Mouse (Mus musculus): ENCODE data around the gene Mcm6. TPM values are rescaled to one million over a fixed set of nuclear protein-coding genes. Genes with fewer than 3 reads are reported as not detected.

Gene Mcm6
- polyA plus RNA-seq, 1 experiment from 2014 or later, result 384 TPM

DNA sequence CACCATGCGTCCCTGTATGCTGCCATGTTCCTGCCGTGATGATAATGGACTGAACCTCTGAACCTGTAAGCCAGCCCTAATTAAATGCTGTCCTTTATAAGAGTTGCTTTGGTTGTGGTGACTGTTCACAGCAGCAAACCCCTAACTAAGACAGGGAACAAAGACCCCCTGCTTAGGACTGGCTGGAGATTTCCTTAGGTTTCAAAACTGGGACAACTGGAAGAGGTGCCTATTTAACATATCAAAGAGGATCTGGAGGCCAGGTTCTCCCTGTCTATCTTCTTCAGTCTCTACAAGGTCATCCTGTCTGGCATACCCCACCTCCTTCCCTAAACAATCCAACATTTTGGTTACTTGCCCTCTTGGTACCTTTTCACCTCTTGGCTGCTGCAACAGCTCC lies 32.9 kb upstream of the Mcm6 start:
- no peak overlapping the region for H3K27ac ChIP-seq (ENCODE audit: low read depth, low read length)
- H3K4me2 ChIP-seq, result no peak overlapping the region
- no peaks in the 10 kb centered on the region for H3K27me3 ChIP-seq (replicated peaks; ENCODE audit: control insufficient read depth, insufficient read depth, low read length)
- no peak overlapping the region for H3K9ac ChIP-seq (ENCODE audit: low read depth, low read length)
- H3K9me3 ChIP-seq (ENCODE audit: control insufficient read depth, low read length), result no peaks in the 10 kb centered on the region
- H3K4me3 ChIP-seq (ENCODE audit: low read depth, low read length), result no peak overlapping the region
- peaks cover 10% of the 10 kb centered on the region; the same call in 1 of the 2 replicates for H3K36me3 ChIP-seq (ENCODE audit: control insufficient read depth, insufficient read depth, low read length)
- ATAC-seq (replicated peaks; ENCODE audit: low FRiP score) (no peak), DNase-seq (ENCODE audit: low spot score) (no peak)
- WGBS, result 85% methylated on average over 2 of the region's 2 CpGs
- no peaks in the 10 kb centered on the region for H3K4me1 ChIP-seq (replicated peaks; ENCODE audit: control insufficient read depth, insufficient read depth, low read length)

DNA sequence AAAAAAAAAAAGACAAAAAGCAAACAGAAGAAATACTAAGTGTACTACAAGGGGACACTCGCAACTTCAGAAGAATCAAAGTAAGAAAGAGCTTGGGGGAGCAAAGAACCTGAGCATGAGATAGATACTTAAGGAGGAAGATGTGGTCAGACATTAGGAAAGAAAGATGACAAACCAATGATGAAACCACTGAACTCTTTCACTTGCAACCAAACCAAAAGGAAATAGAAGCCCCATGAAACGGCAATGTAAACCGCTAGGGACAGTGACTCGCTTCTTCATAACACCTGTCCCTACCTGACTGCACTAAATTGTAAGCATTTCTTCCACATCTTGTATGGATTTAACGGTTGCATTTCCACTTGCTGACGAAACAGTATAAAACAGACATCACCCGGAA lies 27.0 kb upstream of the Mcm6 start:
- H3K4me3 ChIP-seq (ENCODE audit: low read depth, low read length), result no peak overlapping the region
- 90% methylated on average over 7 of the region's 7 CpGs for WGBS
- H3K27me3 ChIP-seq (replicated peaks; ENCODE audit: control insufficient read depth, insufficient read depth, low read length), result no peaks in the 10 kb centered on the region
- ATAC-seq (replicated peaks; ENCODE audit: low FRiP score) (no peak), DNase-seq (ENCODE audit: low spot score) (no peak)
- H3K4me2 ChIP-seq, result no peak overlapping the region
- peaks cover 15% of the 10 kb centered on the region for H3K36me3 ChIP-seq (ENCODE audit: control insufficient read depth, insufficient read depth, low read length)
- H3K4me1 ChIP-seq (replicated peaks; ENCODE audit: control insufficient read depth, insufficient read depth, low read length), result no peaks in the 10 kb centered on the region
- no peak overlapping the region for H3K9ac ChIP-seq (ENCODE audit: low read depth, low read length)
- no peak overlapping the region for H3K27ac ChIP-seq (ENCODE audit: low read depth, low read length)
- H3K9me3 ChIP-seq (ENCODE audit: control insufficient read depth, low read length), result no peaks in the 10 kb centered on the region

DNA sequence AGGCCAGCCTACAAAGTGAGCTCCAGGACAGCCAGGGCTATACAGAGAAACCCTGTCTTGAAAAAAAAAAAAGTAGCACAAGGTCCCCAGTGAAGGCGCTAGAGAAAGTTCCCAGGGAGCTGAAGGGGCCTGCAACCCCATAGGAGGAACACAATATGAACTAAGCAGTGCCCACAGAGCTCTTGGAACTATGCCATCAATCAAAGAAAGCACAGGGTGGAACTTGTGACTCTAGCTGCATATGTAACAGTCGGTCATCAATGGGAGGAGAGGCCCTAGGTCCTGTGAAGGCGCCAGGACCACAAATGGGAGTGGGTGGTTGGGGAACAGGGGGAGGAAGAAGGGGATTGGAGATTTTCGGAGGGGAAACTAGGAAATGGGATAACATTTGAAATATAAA lies 17.4 kb upstream of the Mcm6 start:
- ATAC-seq (replicated peaks; ENCODE audit: low FRiP score) (no peak), DNase-seq (ENCODE audit: low spot score) (no peak)
- Histone ChIP-seq H3K4me1 (replicated peaks; ENCODE audit: control insufficient read depth, insufficient read depth, low read length) (no peaks in the 10 kb centered on the region), H3K27ac (ENCODE audit: low read depth, low read length) (no peak overlapping the region), H3K36me3 (ENCODE audit: control insufficient read depth, insufficient read depth, low read length) (peaks cover 18% of the 10 kb centered on the region), H3K9me3 (ENCODE audit: control insufficient read depth, low read length) (no peaks in the 10 kb centered on the region), H3K9ac (ENCODE audit: low read depth, low read length) (no peak overlapping the region), H3K27me3 (replicated peaks; ENCODE audit: control insufficient read depth, insufficient read depth, low read length) (no peaks in the 10 kb centered on the region), H3K4me3 (ENCODE audit: low read depth, low read length) (no peak overlapping the region), H3K4me2 (no peak overlapping the region)
- 90% methylated on average over 4 of the region's 4 CpGs for WGBS

DNA sequence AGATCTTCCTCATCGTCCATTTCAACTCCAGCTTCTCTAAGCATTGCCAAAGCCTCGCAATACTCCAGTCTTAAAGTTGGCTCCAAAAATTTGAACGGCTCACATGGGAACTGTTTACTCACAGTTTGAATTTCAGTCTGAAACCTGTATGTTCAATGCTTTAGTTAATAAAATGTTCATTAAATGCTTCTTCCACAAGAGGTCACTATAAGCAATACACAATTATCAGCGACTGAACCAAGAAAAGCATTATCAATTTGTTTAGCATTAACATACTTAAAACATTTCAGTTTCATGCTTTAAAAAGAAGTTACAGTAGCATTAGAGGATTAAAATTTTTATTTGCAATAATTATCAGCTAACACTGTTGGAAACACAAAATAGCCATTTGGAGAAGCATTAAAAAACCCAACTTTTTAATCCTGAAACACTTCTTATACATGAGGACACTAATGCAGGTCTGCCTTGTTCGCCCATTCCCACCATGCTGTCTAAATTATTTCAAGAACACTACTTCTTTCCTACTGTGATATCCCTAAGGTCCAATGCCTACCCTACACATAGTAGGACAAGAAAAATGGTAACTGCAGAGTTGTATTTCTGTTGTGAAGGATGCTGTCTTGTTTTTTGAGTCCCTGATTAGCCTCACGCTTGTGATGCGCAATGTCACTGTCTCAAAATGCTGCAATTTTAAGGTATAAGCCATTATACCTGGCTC lies 12.8 kb upstream of the Mcm6 start:
- H3K36me3 ChIP-seq (ENCODE audit: control insufficient read depth, insufficient read depth, low read length), result peaks cover 17% of the 10 kb centered on the region
- DNase-seq (ENCODE audit: low spot score), result no peak
- no peak overlapping the region for H3K4me3 ChIP-seq (ENCODE audit: low read depth, low read length)

DNA sequence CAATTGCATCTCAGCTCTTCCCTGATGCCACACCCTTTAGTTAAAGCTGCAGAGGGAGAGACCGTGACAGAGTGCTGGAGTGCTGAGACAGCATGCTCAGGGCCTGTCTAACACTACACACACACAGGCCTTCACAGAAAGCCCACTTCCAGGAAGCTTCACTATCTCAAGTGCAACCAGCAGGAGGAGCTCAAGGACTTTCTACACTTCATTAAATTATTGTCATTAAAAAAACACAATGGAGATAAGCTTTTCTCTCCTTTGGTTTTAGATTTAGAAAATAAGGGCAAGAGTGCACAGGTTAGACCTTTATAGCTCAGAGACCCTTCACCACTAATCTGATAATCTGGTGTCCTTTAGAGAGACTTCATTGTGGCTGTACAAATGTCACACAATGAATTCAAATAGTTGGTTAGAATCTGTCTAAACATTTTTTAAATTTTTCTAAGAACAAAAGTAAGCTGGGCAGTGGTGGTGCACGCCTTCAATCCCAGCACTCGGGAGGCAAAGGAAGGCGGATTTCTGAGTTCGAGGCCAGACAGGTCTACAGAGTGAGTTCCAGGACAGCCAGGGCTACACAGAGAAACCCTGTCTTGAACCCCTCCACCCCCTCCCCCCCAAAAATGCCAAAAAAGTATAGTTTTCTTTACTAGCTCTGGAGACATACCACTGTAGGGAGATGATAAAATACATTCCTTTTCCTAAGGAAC lies 9.4 kb upstream of the Mcm6 start:
- no peak overlapping the region for H3K4me3 ChIP-seq (ENCODE audit: low read depth, low read length)
- H3K4me2 ChIP-seq, result no peak overlapping the region
- peaks cover 17% of the 10 kb centered on the region for H3K36me3 ChIP-seq (ENCODE audit: control insufficient read depth, insufficient read depth, low read length)
- 81% methylated on average over 5 of the region's 5 CpGs for WGBS
- H3K27me3 ChIP-seq (replicated peaks; ENCODE audit: control insufficient read depth, insufficient read depth, low read length), result no peaks in the 10 kb centered on the region
- no peak overlapping the region for H3K27ac ChIP-seq (ENCODE audit: low read depth, low read length)
- no peak overlapping the region for H3K9ac ChIP-seq (ENCODE audit: low read depth, low read length)
- H3K4me1 ChIP-seq (replicated peaks; ENCODE audit: control insufficient read depth, insufficient read depth, low read length), result no peaks in the 10 kb centered on the region
- DNase-seq (ENCODE audit: low spot score) (no peak), ATAC-seq (replicated peaks; ENCODE audit: low FRiP score) (no peak; the same call in 1 of the 2 replicates)
- H3K9me3 ChIP-seq (ENCODE audit: control insufficient read depth, low read length), result no peaks in the 10 kb centered on the region

More for the DNA sequence above, 12.8 kb upstream of the Mcm6 start:
- WGBS, result 86% methylated on average over 7 of the region's 7 CpGs
- no peak overlapping the region for H3K4me2 ChIP-seq
- H3K27ac ChIP-seq (ENCODE audit: low read depth, low read length), result no peak overlapping the region
- no peaks in the 10 kb centered on the region for H3K27me3 ChIP-seq (replicated peaks; ENCODE audit: control insufficient read depth, insufficient read depth, low read length)
- ATAC-seq (replicated peaks; ENCODE audit: low FRiP score), result no peak
- H3K9me3 ChIP-seq (ENCODE audit: control insufficient read depth, low read length), result no peaks in the 10 kb centered on the region
- no peaks in the 10 kb centered on the region for H3K4me1 ChIP-seq (replicated peaks; ENCODE audit: control insufficient read depth, insufficient read depth, low read length)
- no peak overlapping the region for H3K9ac ChIP-seq (ENCODE audit: low read depth, low read length)

DNA sequence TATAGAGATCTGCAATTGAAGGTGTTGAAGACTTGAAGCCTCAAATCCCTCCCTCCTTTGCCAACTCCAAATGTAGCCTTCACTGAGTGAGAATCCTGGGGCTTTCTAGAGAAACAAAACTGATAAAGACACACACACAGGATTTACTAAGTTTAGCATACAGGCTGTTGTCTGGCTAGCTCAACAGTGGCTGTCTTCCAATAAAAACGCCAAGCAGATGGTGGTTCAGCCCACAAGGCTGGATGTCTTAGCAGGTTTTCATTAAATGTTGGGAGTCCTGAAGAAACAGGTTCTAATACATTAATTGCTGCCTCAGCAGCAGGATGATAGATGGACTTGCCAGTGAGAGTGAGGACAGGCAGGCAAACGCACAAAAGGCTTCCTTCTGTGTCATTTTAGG lies 1.1 kb upstream of the Mcm6 start:
- Histone ChIP-seq H3K36me3 (ENCODE audit: control insufficient read depth, insufficient read depth, low read length) (peaks cover 25% of the 10 kb centered on the region), H3K27me3 (replicated peaks; ENCODE audit: control insufficient read depth, insufficient read depth, low read length) (no peaks in the 10 kb centered on the region), H3K4me2 (no peak overlapping the region), H3K4me1 (replicated peaks; ENCODE audit: control insufficient read depth, insufficient read depth, low read length) (peaks cover 7% of the 10 kb centered on the region), H3K4me3 (ENCODE audit: low read depth, low read length) (no peak overlapping the region), H3K9me3 (ENCODE audit: control insufficient read depth, low read length) (no peaks in the 10 kb centered on the region), H3K27ac (ENCODE audit: low read depth, low read length) (0 out of 2 replicates have a peak overlapping the region, but pooled peaks have one; percentile 70), H3K9ac (ENCODE audit: low read depth, low read length) (no peak overlapping the region)
- DNase-seq (ENCODE audit: low spot score), result no peak
- WGBS, result 75% methylated on average over 2 of the region's 2 CpGs
- ATAC-seq (replicated peaks; ENCODE audit: low FRiP score), result no peak

DNA sequence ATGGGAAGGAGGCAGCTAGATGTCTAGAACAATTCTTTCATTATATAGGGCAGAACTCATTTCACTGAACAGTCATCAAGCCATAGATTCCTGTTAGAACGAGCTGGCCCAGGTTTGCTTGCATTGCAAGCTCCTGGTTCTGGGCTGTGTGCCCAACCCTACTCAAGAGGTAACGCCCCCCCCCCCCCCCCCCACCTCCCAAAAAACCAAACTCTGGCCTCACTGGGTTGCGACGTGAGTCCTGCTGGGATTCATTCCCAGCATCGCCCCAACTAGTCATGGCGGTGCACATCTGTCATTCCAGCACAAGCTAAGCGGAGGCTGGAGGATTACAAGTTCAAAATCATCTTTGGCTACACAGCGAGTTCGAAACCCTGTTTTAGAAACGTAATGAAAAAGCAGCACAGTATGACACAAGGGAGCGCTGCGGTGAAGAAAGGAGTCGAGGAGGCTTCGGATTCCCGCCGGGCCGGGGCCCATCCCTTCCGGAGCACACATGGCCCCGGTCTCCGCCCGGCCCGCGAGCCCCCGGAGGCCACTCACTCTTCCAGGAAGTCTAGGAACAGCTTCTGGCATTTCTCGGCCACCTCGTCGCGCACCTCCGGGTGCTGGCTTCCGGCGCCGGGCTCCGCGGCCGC lies 429 bp downstream of the Mcm6 start:
- Histone ChIP-seq H3K4me3 (ENCODE audit: low read depth, low read length) (peak overlapping the region; percentile 86), H3K9ac (ENCODE audit: low read depth, low read length) (peak overlapping the region; percentile 94), H3K27ac (ENCODE audit: low read depth, low read length) (peak overlapping the region; percentile 87), H3K9me3 (ENCODE audit: control insufficient read depth, low read length) (no peaks in the 10 kb centered on the region), H3K4me2 (peak overlapping the region; percentile 89), H3K36me3 (ENCODE audit: control insufficient read depth, insufficient read depth, low read length) (peaks cover 23% of the 10 kb centered on the region), H3K27me3 (replicated peaks; ENCODE audit: control insufficient read depth, insufficient read depth, low read length) (no peaks in the 10 kb centered on the region), H3K4me1 (replicated peaks; ENCODE audit: control insufficient read depth, insufficient read depth, low read length) (peaks cover 7% of the 10 kb centered on the region)
- peak; percentile 70 for ATAC-seq (replicated peaks; ENCODE audit: low FRiP score)
- no peak for DNase-seq (ENCODE audit: low spot score)
- under 1% methylated on average over 35 of the region's 35 CpGs for WGBS

DNA sequence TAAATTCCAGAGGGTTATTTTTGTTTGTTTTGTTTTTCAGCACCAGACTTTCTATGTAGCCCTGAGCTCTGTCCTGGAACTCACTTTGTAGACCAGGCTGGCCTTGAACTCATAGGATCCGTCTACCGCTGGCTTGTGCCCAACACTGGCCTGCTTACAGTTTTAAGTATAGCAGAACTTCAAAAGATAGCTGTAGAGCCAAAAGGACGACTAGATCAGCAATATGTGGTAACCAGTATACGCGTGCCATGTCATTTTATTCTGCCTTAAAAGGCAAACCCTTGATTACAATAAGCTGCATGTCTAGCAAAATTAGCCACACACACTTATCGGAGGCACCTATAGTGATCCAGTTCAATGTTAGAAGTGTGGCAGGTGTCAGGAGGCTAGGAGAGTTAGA lies 1.2 kb downstream of the Mcm6 start:
- WGBS, result 58% methylated on average over 6 of the region's 6 CpGs
- H3K9ac ChIP-seq (ENCODE audit: low read depth, low read length), result peak overlapping the region; percentile 94
- peak overlapping the region; percentile 89 for H3K4me2 ChIP-seq
- DNase-seq (ENCODE audit: low spot score) (no peak), ATAC-seq (replicated peaks; ENCODE audit: low FRiP score) (no peak)
- H3K27ac ChIP-seq (ENCODE audit: low read depth, low read length), result 0 out of 2 replicates have a peak overlapping the region, but pooled peaks have one; percentile 46
- no peaks in the 10 kb centered on the region for H3K9me3 ChIP-seq (ENCODE audit: control insufficient read depth, low read length)
- peaks cover 29% of the 10 kb centered on the region for H3K36me3 ChIP-seq (ENCODE audit: control insufficient read depth, insufficient read depth, low read length)
- no peaks in the 10 kb centered on the region for H3K27me3 ChIP-seq (replicated peaks; ENCODE audit: control insufficient read depth, insufficient read depth, low read length)
- peak overlapping the region; percentile 86 for H3K4me3 ChIP-seq (ENCODE audit: low read depth, low read length)
- H3K4me1 ChIP-seq (replicated peaks; ENCODE audit: control insufficient read depth, insufficient read depth, low read length), result peaks cover 7% of the 10 kb centered on the region

Data from liver, embryonic 11.5 days (tissue).